Mouse (Mus musculus): ENCODE results near the gene 1700020N01Rik. TPM values are rescaled to one million over a fixed set of nuclear protein-coding genes. Genes with fewer than 3 reads are reported as not detected.

1700020N01Rik gene
- polyA plus RNA-seq, 1 experiment from 2014 or later: 0.26 TPM

DNA sequence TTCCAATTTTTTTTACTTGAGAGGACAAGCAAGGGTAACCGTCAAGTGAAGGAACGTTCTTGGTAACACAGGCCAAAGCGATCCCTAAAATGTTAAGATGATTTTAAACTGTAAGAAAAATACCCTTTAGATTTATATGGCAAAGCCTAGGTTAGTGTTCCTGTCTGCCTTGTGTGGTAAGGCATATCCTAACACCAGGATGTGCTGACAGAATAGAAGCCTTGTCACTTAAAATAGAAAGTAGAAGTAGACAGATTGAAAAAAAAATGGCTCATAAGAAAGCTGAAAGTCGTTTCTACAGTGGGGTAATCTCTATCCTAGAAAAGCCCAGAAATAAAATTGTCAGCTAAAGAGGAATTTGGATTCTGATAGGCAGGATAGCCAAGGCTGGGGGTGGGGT lies 58.4 kb downstream of the 1700020N01Rik start:
- no peaks in the 10 kb centered on the region for H3K36me3 ChIP-seq (ENCODE audit: control insufficient read depth, insufficient read depth, low read length)
- peak overlapping the region in 1 of 2 experiments; percentile 50; a peak in 2 of 4 replicates for H3K27ac ChIP-seq (replicated peaks in 1 of 2; ENCODE audit: control insufficient read depth in 1 of 2, insufficient read depth in 1 of 2, low read depth in 2 of 2, low read length in 2 of 2)
- no peak overlapping the region for H3K4me3 ChIP-seq (ENCODE audit: control insufficient read depth in 1 of 2, insufficient read depth in 1 of 2, low read depth in 1 of 2, low read length in 2 of 2)
- ATAC-seq (ENCODE audit: insufficient number of reproducible peaks, insufficient read depth, low FRiP score, low read depth): no peak
- H3K4me1 ChIP-seq (ENCODE audit: control insufficient read depth in 2 of 2, insufficient read depth in 2 of 2, low read length in 2 of 2): peaks cover 9 to 10% of the 10 kb centered on the region in 2 experiments; a peak in 2 of 4 replicates
- H3K27me3 ChIP-seq (ENCODE audit: control insufficient read depth, insufficient read depth, low read length): no peaks in the 10 kb centered on the region
- peak overlapping the region; percentile 44 for H3K4me2 ChIP-seq (ENCODE audit: low read length)
- H3K9ac ChIP-seq (ENCODE audit: low read length): no peak overlapping the region
- peaks cover 5% of the 10 kb centered on the region; the same call in 1 of the 2 replicates for H3K9me3 ChIP-seq (ENCODE audit: control insufficient read depth, low read length)
- 52% methylated on average over 4 of the region's 4 CpGs for WGBS

DNA sequence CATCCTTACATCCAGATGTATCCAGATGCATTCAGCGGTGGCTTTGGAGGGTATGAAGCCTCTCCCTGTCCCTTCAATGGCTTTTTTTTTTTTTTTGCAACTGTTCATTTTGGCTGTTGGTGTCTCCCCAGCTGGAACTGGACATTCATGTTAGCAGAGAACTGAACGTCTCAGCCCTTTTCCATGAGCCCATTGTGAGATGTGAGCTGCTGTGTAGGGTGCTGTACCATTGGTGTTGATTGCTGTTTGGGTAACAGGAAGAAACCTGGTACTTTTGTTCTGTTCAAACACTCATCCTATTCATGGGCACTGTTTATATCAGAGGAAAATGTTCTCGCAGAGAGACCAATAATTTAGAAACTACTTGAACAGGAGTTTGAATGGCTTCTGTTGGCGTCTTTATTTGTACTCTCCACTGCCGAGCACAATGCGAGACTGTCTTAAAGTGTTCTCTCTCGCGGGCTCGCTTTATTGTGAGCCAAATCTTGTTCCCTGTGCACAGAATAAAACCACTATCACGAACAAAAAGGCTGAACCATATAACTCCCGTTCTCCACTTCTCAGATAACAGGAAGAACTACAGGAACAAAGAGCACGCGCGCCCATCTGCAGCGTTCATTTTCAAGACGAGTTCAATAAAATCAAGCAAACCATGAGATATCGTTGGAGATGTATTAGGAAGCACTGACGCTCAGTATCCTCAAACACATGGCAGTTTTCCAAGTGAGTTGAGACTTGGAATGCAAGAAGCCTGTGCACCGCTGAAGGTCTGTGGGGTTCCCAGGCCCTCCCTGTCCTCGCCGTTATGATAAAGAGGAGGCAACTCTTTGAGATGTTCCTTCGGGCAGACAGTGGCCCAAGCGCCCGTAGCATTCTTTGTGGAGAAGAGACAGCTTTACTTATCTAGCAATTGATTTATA lies 59.7 kb downstream of the 1700020N01Rik start:
- Histone ChIP-seq H3K36me3 (ENCODE audit: control insufficient read depth, insufficient read depth, low read length) (no peaks in the 10 kb centered on the region), H3K4me1 (ENCODE audit: control insufficient read depth in 2 of 2, insufficient read depth in 2 of 2, low read length in 2 of 2) (peaks cover 9 to 10% of the 10 kb centered on the region in 2 experiments; a peak in 2 of 4 replicates), H3K4me3 (ENCODE audit: control insufficient read depth in 1 of 2, insufficient read depth in 1 of 2, low read depth in 1 of 2, low read length in 2 of 2) (no peak overlapping the region), H3K9me3 (ENCODE audit: control insufficient read depth, low read length) (peaks cover 5% of the 10 kb centered on the region; the same call in 1 of the 2 replicates), H3K4me2 (ENCODE audit: low read length) (no peak overlapping the region), H3K27ac (replicated peaks in 1 of 2; ENCODE audit: control insufficient read depth in 1 of 2, insufficient read depth in 1 of 2, low read depth in 2 of 2, low read length in 2 of 2) (no peak overlapping the region), H3K9ac (ENCODE audit: low read length) (no peak overlapping the region), H3K27me3 (ENCODE audit: control insufficient read depth, insufficient read depth, low read length) (no peaks in the 10 kb centered on the region)
- WGBS: 84% methylated on average over 24 of the region's 24 CpGs
- no peak for ATAC-seq (ENCODE audit: insufficient number of reproducible peaks, insufficient read depth, low FRiP score, low read depth)

DNA sequence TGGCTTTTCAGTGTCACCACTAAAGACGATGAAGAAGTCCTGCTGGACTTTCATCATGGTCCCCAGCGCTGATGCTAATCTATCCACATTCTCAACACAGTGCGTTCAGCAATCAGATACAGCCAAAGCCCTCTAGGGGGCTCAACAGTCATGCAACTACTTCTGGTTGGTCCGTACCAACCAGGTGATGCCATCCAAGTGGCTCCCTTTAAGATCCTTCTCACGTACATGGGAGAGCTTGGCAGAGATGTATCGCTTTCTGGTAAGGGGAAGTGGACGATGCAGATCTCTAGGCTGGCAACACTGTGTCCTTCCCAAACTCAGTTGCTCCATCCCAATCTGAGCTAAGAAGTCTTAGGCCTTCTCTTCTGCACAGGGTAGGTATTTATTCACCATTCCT lies 60.5 kb downstream of the 1700020N01Rik start:
- H3K9ac ChIP-seq (ENCODE audit: low read length): no peak overlapping the region
- H3K27ac ChIP-seq (replicated peaks in 1 of 2; ENCODE audit: control insufficient read depth in 1 of 2, insufficient read depth in 1 of 2, low read depth in 2 of 2, low read length in 2 of 2): no peak overlapping the region
- 89% methylated on average over 7 of the region's 7 CpGs for WGBS
- H3K9me3 ChIP-seq (ENCODE audit: control insufficient read depth, low read length): peaks cover 5% of the 10 kb centered on the region; the same call in 1 of the 2 replicates
- no peak for ATAC-seq (ENCODE audit: insufficient number of reproducible peaks, insufficient read depth, low FRiP score, low read depth)
- H3K4me1 ChIP-seq (ENCODE audit: control insufficient read depth in 2 of 2, insufficient read depth in 2 of 2, low read length in 2 of 2): peaks cover 9 to 10% of the 10 kb centered on the region in 2 experiments; a peak in 2 of 4 replicates
- H3K4me2 ChIP-seq (ENCODE audit: low read length): no peak overlapping the region
- no peaks in the 10 kb centered on the region for H3K36me3 ChIP-seq (ENCODE audit: control insufficient read depth, insufficient read depth, low read length)
- H3K4me3 ChIP-seq (ENCODE audit: control insufficient read depth in 1 of 2, insufficient read depth in 1 of 2, low read depth in 1 of 2, low read length in 2 of 2): no peak overlapping the region
- H3K27me3 ChIP-seq (ENCODE audit: control insufficient read depth, insufficient read depth, low read length): no peaks in the 10 kb centered on the region

- WGBS: 73% methylated on average over 8 of the region's 8 CpGs
- Histone ChIP-seq H3K9ac (ENCODE audit: low read length) (no peak overlapping the region), H3K4me1 (ENCODE audit: control insufficient read depth in 2 of 2, insufficient read depth in 2 of 2, low read length in 2 of 2) (peaks cover 0 to 2% of the 10 kb centered on the region in 2 experiments; a peak in 1 of 4 replicates), H3K4me2 (ENCODE audit: low read length) (no peak overlapping the region), H3K9me3 (ENCODE audit: control insufficient read depth, low read length) (peaks cover 4% of the 10 kb centered on the region; the same call in 1 of the 2 replicates), H3K27me3 (ENCODE audit: control insufficient read depth, insufficient read depth, low read length) (no peaks in the 10 kb centered on the region), H3K27ac (replicated peaks in 1 of 2; ENCODE audit: control insufficient read depth in 1 of 2, insufficient read depth in 1 of 2, low read depth in 2 of 2, low read length in 2 of 2) (no peak overlapping the region), H3K4me3 (ENCODE audit: control insufficient read depth in 1 of 2, insufficient read depth in 1 of 2, low read depth in 1 of 2, low read length in 2 of 2) (no peak overlapping the region), H3K36me3 (ENCODE audit: control insufficient read depth, insufficient read depth, low read length) (no peaks in the 10 kb centered on the region)
- no peak for ATAC-seq (ENCODE audit: insufficient number of reproducible peaks, insufficient read depth, low FRiP score, low read depth)
Measured at GRCm38 (mm10) chr10:21659576-21660246, 66.8 kb downstream of the 1700020N01Rik start.

DNA sequence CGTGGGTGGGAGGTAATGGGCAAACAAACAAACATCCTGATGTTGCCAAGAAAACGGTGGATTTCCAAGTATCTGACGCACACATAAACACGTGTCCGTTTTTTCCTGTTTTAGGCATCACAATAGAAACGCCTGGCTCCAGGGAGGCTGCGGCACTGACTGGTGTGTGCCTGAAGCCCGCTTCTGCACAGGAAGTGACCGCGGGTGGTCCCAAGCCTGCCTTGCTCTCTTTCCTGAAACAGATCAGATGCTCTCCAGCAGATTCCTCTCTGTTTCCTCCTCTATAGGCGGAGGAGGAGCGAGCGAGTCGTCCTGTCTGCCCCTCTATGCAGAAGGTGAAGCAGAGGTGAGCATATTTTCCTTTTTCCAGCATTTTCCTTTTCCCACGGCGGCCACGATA lies 76.0 kb downstream of the 1700020N01Rik start:
- no peak overlapping the region for H3K9ac ChIP-seq (ENCODE audit: low read length)
- H3K9me3 ChIP-seq (ENCODE audit: control insufficient read depth, low read length): no peaks in the 10 kb centered on the region
- peak overlapping the region; percentile 42 for H3K4me2 ChIP-seq (ENCODE audit: low read length)
- H3K27me3 ChIP-seq (ENCODE audit: control insufficient read depth, insufficient read depth, low read length): no peaks in the 10 kb centered on the region
- 47% methylated on average over 17 of the region's 17 CpGs for WGBS
- H3K27ac ChIP-seq (replicated peaks in 1 of 2; ENCODE audit: control insufficient read depth in 1 of 2, insufficient read depth in 1 of 2, low read depth in 2 of 2, low read length in 2 of 2): peak overlapping the region; percentile 49 to 77
- no peak overlapping the region for H3K4me3 ChIP-seq (ENCODE audit: control insufficient read depth in 1 of 2, insufficient read depth in 1 of 2, low read depth in 1 of 2, low read length in 2 of 2)
- ATAC-seq (ENCODE audit: insufficient number of reproducible peaks, insufficient read depth, low FRiP score, low read depth): no peak
- H3K4me1 ChIP-seq (ENCODE audit: control insufficient read depth in 2 of 2, insufficient read depth in 2 of 2, low read length in 2 of 2): peaks cover 11 to 35% of the 10 kb centered on the region in 2 experiments
- no peaks in the 10 kb centered on the region for H3K36me3 ChIP-seq (ENCODE audit: control insufficient read depth, insufficient read depth, low read length)

DNA sequence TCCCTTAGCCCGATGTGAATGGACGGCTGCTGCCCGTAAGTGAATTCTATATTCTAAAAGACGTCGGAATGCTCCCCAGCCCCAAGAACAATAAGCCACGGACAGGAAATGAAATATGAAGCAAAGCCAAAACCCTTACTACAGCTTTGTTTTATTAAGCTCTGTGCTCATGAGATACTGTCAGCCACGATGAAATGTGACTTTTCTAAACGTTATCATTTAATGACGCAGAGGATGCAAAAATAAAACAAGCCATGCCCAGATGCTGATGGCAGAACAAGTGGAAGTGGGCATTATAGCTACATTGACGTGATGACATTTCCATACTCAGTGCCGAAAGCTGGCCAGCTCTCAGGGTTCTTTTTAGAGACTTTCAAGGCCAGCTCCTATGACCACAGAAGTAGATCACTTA lies 76.8 kb downstream of the 1700020N01Rik start:
- no peak overlapping the region for H3K9ac ChIP-seq (ENCODE audit: low read length)
- no peak overlapping the region for H3K4me3 ChIP-seq (ENCODE audit: control insufficient read depth in 1 of 2, insufficient read depth in 1 of 2, low read depth in 1 of 2, low read length in 2 of 2)
- H3K27ac ChIP-seq (replicated peaks in 1 of 2; ENCODE audit: control insufficient read depth in 1 of 2, insufficient read depth in 1 of 2, low read depth in 2 of 2, low read length in 2 of 2): peak overlapping the region; percentile 67 to 77
- H3K4me1 ChIP-seq (ENCODE audit: control insufficient read depth in 2 of 2, insufficient read depth in 2 of 2, low read length in 2 of 2): peaks cover 11 to 32% of the 10 kb centered on the region in 2 experiments
- H3K36me3 ChIP-seq (ENCODE audit: control insufficient read depth, insufficient read depth, low read length): no peaks in the 10 kb centered on the region
- no peaks in the 10 kb centered on the region for H3K27me3 ChIP-seq (ENCODE audit: control insufficient read depth, insufficient read depth, low read length)
- no peaks in the 10 kb centered on the region for H3K9me3 ChIP-seq (ENCODE audit: control insufficient read depth, low read length)
- WGBS: 29% methylated on average over 11 of the region's 11 CpGs
- H3K4me2 ChIP-seq (ENCODE audit: low read length): peak overlapping the region; percentile 42
- ATAC-seq (ENCODE audit: insufficient number of reproducible peaks, insufficient read depth, low FRiP score, low read depth): no peak

GRCm38 (mm10) chr10:21670168-21670567 lies 77.2 kb downstream of the 1700020N01Rik start:
- H3K27me3 ChIP-seq (ENCODE audit: control insufficient read depth, insufficient read depth, low read length): no peaks in the 10 kb centered on the region
- no peak for ATAC-seq (ENCODE audit: insufficient number of reproducible peaks, insufficient read depth, low FRiP score, low read depth)
- no peaks in the 10 kb centered on the region for H3K9me3 ChIP-seq (ENCODE audit: control insufficient read depth, low read length)
- H3K27ac ChIP-seq (replicated peaks in 1 of 2; ENCODE audit: control insufficient read depth in 1 of 2, insufficient read depth in 1 of 2, low read depth in 2 of 2, low read length in 2 of 2): peak overlapping the region; percentile 67 to 77
- no peaks in the 10 kb centered on the region for H3K36me3 ChIP-seq (ENCODE audit: control insufficient read depth, insufficient read depth, low read length)
- H3K4me1 ChIP-seq (ENCODE audit: control insufficient read depth in 2 of 2, insufficient read depth in 2 of 2, low read length in 2 of 2): peaks cover 11 to 29% of the 10 kb centered on the region in 2 experiments
- no peak overlapping the region for H3K4me3 ChIP-seq (ENCODE audit: control insufficient read depth in 1 of 2, insufficient read depth in 1 of 2, low read depth in 1 of 2, low read length in 2 of 2)
- H3K9ac ChIP-seq (ENCODE audit: low read length): no peak overlapping the region
- whole genome bisulfite sequencing: 52% methylated on average over 5 of the region's 5 CpGs
- H3K4me2 ChIP-seq (ENCODE audit: low read length): peak overlapping the region; percentile 42; the same call in 1 of the 2 replicates

Measured in heart, embryonic 14.5 days (tissue).